Mouse (Mus musculus) midbrain, embryonic 10.5 days (tissue): ENCODE data around the gene G6pc. TPM values are rescaled to one million over a fixed set of nuclear protein-coding genes. Genes with fewer than 3 reads are reported as not detected.

Source experiments
- DNase-seq: peaks from one replicate; pipeline ENCODE4 v3.0.0-alpha.2; 2017; ENCODE audit warnings: low spot score
- H3K27ac ChIP-seq: fragments of 300-500 bp; sonication (generic); replicated peaks from 2 replicates; pipeline ENCODE4 v1.5.1; 2016; ENCODE audit warnings: mild to moderate bottlenecking
- H3K27me3 ChIP-seq: fragments of 300-500 bp; sonication (generic); 2 replicates; pipeline ENCODE4 v1.6.1; 2016; ENCODE audit warnings: low read depth, mild to moderate bottlenecking; ENCODE audit not compliant: poor library complexity, severe bottlenecking
- H3K36me3 ChIP-seq: fragments of 300-500 bp; sonication (generic); 2 replicates; pipeline ENCODE4 v1.6.1; 2016; ENCODE audit warnings: mild to moderate bottlenecking, moderate library complexity
- H3K4me1 ChIP-seq: fragments of 300-500 bp; sonication (generic); 2 replicates; pipeline ENCODE4 v1.6.1; 2016
- H3K4me3 ChIP-seq: fragments of 300-500 bp; sonication (generic); 2 replicates; pipeline ENCODE4 v1.5.1; 2016; ENCODE audit warnings: mild to moderate bottlenecking, moderate library complexity
- H3K9me3 ChIP-seq: fragments of 300-500 bp; sonication (generic); replicated peaks from 2 replicates; pipeline ENCODE4 v1.6.1; 2016; ENCODE audit warnings: mild to moderate bottlenecking
- WGBS: fragments of 180-500 bp; shearing (Covaris S2); methylation state at CpG from one replicate; pipeline ENCODE4 v1.1.7; 2016; 5-methylcytosine and 5-hydroxymethylcytosine counted together
- polyA plus RNA-seq: library from polyadenylated mRNA; unstranded; fragments of >200 nt; fragmentation: Nextera tagmentation; extraction: Ambion mirVana; gene quantifications from 2 replicates; pipeline ENCODE4 v1.2.1, GENCODE M21; 2016

G6pc gene
- polyA plus RNA-seq, 1 experiment from 2014 or later = not detected

GRCm38 (mm10) chr11:101338123-101338760 lies 29.1 kb upstream of the G6pc start:
- Histone ChIP-seq H3K27ac (peak overlapping the region; percentile 77), H3K4me1 (peaks cover 40% of the 10 kb centered on the region), H3K4me3 (peak overlapping the region; percentile 55), H3K36me3 (no peaks in the 10 kb centered on the region), H3K9me3 (no peaks in the 10 kb centered on the region), H3K27me3 (no peaks in the 10 kb centered on the region)
- peak; percentile 68 for DNase-seq
- 2% methylated on average over 9 of the region's 9 CpGs for WGBS

DNA sequence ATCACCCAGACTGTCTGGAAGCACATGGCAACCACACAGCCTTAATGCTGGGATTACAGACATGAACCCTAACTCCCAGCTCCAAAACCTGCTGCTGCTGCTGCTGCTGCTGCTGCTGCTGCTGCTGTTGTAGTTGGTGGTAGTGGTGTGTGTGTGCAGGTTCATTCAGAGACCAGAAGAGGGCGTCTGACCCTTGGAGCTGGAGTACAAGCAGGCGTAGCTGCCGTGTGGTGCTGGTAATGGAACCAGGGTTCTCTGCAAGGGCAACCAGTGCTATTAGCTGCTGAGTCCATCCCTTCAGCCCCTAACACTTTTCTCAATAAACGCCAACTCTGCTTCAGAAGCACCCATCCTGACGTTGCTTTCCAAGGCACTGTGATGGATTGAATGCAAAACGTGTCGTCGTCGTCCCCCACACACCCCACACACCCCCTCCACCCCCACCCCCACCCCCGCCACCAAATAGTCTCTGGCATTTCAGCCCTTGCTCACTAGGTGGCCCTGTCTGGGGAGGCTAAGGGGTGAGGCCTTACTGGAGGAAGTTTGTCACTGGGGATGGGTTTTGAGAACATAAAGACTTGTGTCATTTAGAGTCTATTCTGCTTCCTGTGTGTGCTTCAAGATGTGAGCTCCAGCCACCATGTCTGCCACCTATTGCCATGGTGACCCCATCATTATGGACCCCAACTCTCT lies 20.1 kb upstream of the G6pc start:
- no peak overlapping the region for H3K27ac ChIP-seq
- WGBS = 80% methylated on average over 10 of the region's 10 CpGs
- peaks cover 4% of the 10 kb centered on the region; the same call in 1 of the 2 replicates for H3K9me3 ChIP-seq
- no peak for DNase-seq
- H3K27me3 ChIP-seq = no peaks in the 10 kb centered on the region
- peaks cover 7% of the 10 kb centered on the region; the same call in 1 of the 2 replicates for H3K4me1 ChIP-seq
- no peak overlapping the region for H3K4me3 ChIP-seq
- H3K36me3 ChIP-seq = no peaks in the 10 kb centered on the region

GRCm38 (mm10) chr11:101348774-101349173 lies 18.6 kb upstream of the G6pc start:
- no peaks in the 10 kb centered on the region for H3K36me3 ChIP-seq
- no peak overlapping the region for H3K27ac ChIP-seq
- H3K4me1 ChIP-seq = peaks cover 8% of the 10 kb centered on the region; the same call in 1 of the 2 replicates
- WGBS = 76% methylated on average over 7 of the region's 7 CpGs
- DNase-seq = no peak
- H3K4me3 ChIP-seq = no peak overlapping the region
- peaks cover 4% of the 10 kb centered on the region; the same call in 1 of the 2 replicates for H3K9me3 ChIP-seq
- H3K27me3 ChIP-seq = no peaks in the 10 kb centered on the region

GRCm38 (mm10) chr11:101349216-101349615 lies 18.1 kb upstream of the G6pc start:
- no peak for DNase-seq
- Histone ChIP-seq H3K27me3 (no peaks in the 10 kb centered on the region), H3K27ac (no peak overlapping the region), H3K36me3 (no peaks in the 10 kb centered on the region), H3K4me1 (peaks cover 8% of the 10 kb centered on the region; the same call in 1 of the 2 replicates), H3K9me3 (peaks cover 4% of the 10 kb centered on the region; the same call in 1 of the 2 replicates), H3K4me3 (no peak overlapping the region)
- 84% methylated on average over 3 of the region's 3 CpGs for WGBS

GRCm38 (mm10) chr11:101351100-101351720 lies 16.2 kb upstream of the G6pc start:
- 64% methylated on average over 11 of the region's 11 CpGs for WGBS
- Histone ChIP-seq H3K4me1 (peaks cover 12% of the 10 kb centered on the region; the same call in 1 of the 2 replicates), H3K4me3 (no peak overlapping the region), H3K27me3 (no peaks in the 10 kb centered on the region), H3K36me3 (no peaks in the 10 kb centered on the region), H3K27ac (no peak overlapping the region), H3K9me3 (peaks cover 4% of the 10 kb centered on the region; the same call in 1 of the 2 replicates)
- no peak for DNase-seq

GRCm38 (mm10) chr11:101351721-101352111 lies 15.6 kb upstream of the G6pc start:
- Histone ChIP-seq H3K27me3 (no peaks in the 10 kb centered on the region), H3K9me3 (peaks cover 4% of the 10 kb centered on the region; the same call in 1 of the 2 replicates), H3K4me3 (no peak overlapping the region), H3K4me1 (peaks cover 12% of the 10 kb centered on the region; the same call in 1 of the 2 replicates), H3K36me3 (no peaks in the 10 kb centered on the region), H3K27ac (no peak overlapping the region)
- 74% methylated on average over 3 of the region's 3 CpGs for WGBS
- DNase-seq = no peak

GRCm38 (mm10) chr11:101353436-101353835 lies 13.9 kb upstream of the G6pc start:
- no peaks in the 10 kb centered on the region for H3K27me3 ChIP-seq
- H3K36me3 ChIP-seq = no peaks in the 10 kb centered on the region
- WGBS = 89% methylated on average over 12 of the region's 12 CpGs
- DNase-seq = no peak
- H3K4me3 ChIP-seq = no peak overlapping the region
- no peak overlapping the region for H3K27ac ChIP-seq
- peaks cover 12% of the 10 kb centered on the region; the same call in 1 of the 2 replicates for H3K4me1 ChIP-seq
- peaks cover 4% of the 10 kb centered on the region; the same call in 1 of the 2 replicates for H3K9me3 ChIP-seq

GRCm38 (mm10) chr11:101354438-101355010 lies 12.8 kb upstream of the G6pc start:
- Histone ChIP-seq H3K4me3 (no peak overlapping the region), H3K27ac (no peak overlapping the region), H3K4me1 (peaks cover 12% of the 10 kb centered on the region; the same call in 1 of the 2 replicates), H3K9me3 (peaks cover 4% of the 10 kb centered on the region; the same call in 1 of the 2 replicates), H3K36me3 (no peaks in the 10 kb centered on the region), H3K27me3 (no peaks in the 10 kb centered on the region)
- WGBS = 89% methylated on average over 5 of the region's 5 CpGs
- DNase-seq = no peak

GRCm38 (mm10) chr11:101355916-101356315 lies 11.4 kb upstream of the G6pc start:
- H3K27me3 ChIP-seq = no peaks in the 10 kb centered on the region
- WGBS = 88% methylated on average over 2 of the region's 2 CpGs

GRCm38 (mm10) chr11:101357505-101358182 lies 9.7 kb upstream of the G6pc start:
- H3K36me3 ChIP-seq = no peaks in the 10 kb centered on the region
- H3K27ac ChIP-seq = no peak overlapping the region
- H3K27me3 ChIP-seq = no peaks in the 10 kb centered on the region
- 0 out of 2 replicates have a peak, but pooled peaks cover 3% of the 10 kb centered on the region for H3K4me1 ChIP-seq
- no peaks in the 10 kb centered on the region for H3K9me3 ChIP-seq
- H3K4me3 ChIP-seq = no peak overlapping the region
- 87% methylated on average over 3 of the region's 3 CpGs for WGBS
- no peak for DNase-seq

More at GRCm38 (mm10) chr11:101355916-101356315, 11.4 kb upstream of the G6pc start:
- no peak for DNase-seq
- H3K36me3 ChIP-seq = no peaks in the 10 kb centered on the region
- H3K27ac ChIP-seq = no peak overlapping the region
- H3K9me3 ChIP-seq = no peaks in the 10 kb centered on the region
- peaks cover 11% of the 10 kb centered on the region; the same call in 1 of the 2 replicates for H3K4me1 ChIP-seq
- no peak overlapping the region for H3K4me3 ChIP-seq

GRCm38 (mm10) chr11:101359776-101360175 lies 7.6 kb upstream of the G6pc start:
- H3K27me3 ChIP-seq = no peaks in the 10 kb centered on the region
- WGBS = 79% methylated on average over 9 of the region's 9 CpGs
- H3K9me3 ChIP-seq = no peaks in the 10 kb centered on the region
- H3K27ac ChIP-seq = no peak overlapping the region
- no peak overlapping the region for H3K4me3 ChIP-seq
- 0 out of 2 replicates have a peak, but pooled peaks cover 3% of the 10 kb centered on the region for H3K4me1 ChIP-seq
- no peaks in the 10 kb centered on the region for H3K36me3 ChIP-seq
- no peak for DNase-seq

- no peak overlapping the region for H3K4me3 ChIP-seq
- H3K27me3 ChIP-seq = no peaks in the 10 kb centered on the region
- DNase-seq = no peak
- H3K36me3 ChIP-seq = no peaks in the 10 kb centered on the region
- WGBS = 69% methylated on average over 3 of the region's 3 CpGs
- H3K4me1 ChIP-seq = no peaks in the 10 kb centered on the region
- H3K9me3 ChIP-seq = no peaks in the 10 kb centered on the region
- no peak overlapping the region for H3K27ac ChIP-seq
Observed at GRCm38 (mm10) chr11:101360651-101361113, 6.7 kb upstream of the G6pc start.
